Mouse (Mus musculus): ENCODE measurements around the gene Fam163a. TPM values are rescaled to one million over a fixed set of nuclear protein-coding genes. Genes with fewer than 3 reads are reported as not detected.
"Not testable (repeated sequence)": the region's sequence is repeated elsewhere in the genome, so short reads cannot be mapped to it uniquely, and the experiment has no call there.

Gene Fam163a
- polyA plus RNA-seq, 1 experiment from 2014 or later: 1.0 TPM

DNA sequence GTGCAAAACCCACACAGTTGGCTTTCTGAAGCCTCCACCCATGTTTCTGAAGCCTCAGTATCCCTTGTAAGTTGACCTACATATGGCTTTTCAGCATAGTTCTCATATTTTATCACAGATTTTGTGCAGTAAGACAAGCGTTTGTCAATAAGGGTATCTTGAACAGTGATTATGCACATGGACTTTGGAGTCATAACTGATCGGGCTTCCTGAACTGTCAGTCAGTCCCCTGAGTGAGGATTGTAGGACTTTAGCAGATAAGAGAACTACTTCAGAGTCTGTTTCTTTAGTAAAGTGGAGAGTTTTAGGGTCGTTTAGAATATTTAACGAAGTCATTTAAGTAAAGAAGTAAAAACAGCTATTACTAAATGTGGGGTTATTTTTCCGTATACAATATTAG lies 162.3 kb downstream of the Fam163a start:
- Histone ChIP-seq H3K4me1 (replicated peaks) (peaks cover 22% of the 10 kb centered on the region), H3K9me3 (no peaks in the 10 kb centered on the region), H3K27me3 (no peaks in the 10 kb centered on the region), H3K27ac (no peak overlapping the region), H3K36me3 (peaks cover 36% of the 10 kb centered on the region), H3K4me2 (peak overlapping the region; percentile 79), H3K9ac (replicated peaks) (0 out of 2 replicates have a peak overlapping the region, but pooled peaks have one; percentile 23), H3K4me3 (replicated peaks) (peak overlapping the region; percentile 59)
- no peak for ATAC-seq (ENCODE audit: insufficient number of reproducible peaks, insufficient read depth, low FRiP score, low TSS enrichment, low read depth)
- 85% methylated on average over 5 of the region's 5 CpGs for WGBS

DNA sequence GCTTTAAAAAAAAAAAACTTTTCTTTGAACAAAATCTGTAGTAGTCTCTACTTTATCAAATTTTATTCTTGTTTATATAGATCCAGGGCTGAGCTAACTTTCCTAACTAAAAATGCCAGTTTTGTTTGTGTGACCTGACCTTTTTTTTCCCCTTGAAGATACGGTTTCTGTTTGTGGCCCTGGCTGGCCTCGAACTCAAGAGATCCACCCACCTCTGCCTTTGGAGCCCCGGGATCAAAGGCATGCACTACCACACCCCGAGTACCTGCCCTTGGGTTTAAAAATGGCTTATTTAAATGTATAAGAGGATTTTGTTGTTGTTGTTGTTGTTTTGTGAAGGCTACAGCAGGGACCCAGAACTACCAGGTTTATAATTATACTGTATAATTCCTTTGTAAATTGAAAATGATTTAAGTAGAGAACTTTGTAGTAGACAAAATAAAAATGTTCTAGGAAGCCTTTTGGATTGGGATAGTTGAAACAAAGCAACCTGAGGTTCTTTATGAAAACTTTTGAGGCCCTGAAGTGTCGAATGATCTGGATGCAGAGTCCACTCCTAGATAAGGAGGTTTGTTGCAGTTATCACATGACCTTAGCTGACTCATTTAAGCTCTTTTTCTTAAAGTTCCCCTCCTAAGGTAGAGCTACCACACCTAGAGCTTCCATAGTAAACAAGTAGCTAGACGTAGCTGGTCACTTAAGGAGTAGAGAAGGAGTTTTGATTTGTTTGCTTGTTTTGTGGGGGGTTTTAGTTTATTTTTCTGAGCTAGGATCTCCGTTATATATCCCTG lies 163.2 kb downstream of the Fam163a start:
- 43% methylated on average over 7 of the region's 7 CpGs for WGBS
- H3K9ac ChIP-seq (replicated peaks): peak overlapping the region; percentile 56

DNA sequence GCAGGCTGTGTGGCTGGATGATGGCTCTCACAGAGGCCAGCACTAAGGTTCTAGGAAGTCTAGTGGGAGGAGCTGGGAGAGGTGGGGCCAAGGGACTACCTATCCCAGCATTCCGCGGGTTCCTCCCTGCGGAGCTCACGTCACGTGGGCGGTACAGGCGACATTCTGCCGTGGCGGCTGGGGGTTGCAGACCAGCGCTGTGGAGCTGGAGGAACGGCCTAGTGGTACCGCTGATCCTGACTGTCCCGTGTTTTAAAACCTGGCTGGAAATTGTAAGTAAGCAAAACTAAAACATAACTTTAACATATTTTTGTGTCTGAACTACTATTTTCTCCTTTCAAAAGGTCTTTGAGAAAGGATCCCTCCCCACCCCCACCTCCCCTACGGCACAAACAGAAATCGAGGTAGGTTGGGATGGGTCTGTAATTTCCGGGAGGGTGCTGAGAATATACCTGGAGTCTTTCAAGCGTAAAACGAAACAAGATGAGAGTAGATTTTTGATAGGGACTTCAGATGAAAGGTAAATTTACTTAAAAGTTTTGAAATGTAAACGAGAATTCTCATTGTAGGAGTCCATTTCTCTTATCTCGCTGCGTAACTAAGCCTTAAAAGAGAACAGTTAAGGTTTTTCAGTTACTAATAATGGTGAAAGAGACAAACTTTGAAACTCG lies 164.0 kb downstream of the Fam163a start:
- peaks cover 25% of the 10 kb centered on the region for H3K4me1 ChIP-seq (replicated peaks)
- peak overlapping the region; percentile 12; the same call in 1 of the 2 replicates for H3K27ac ChIP-seq
- H3K36me3 ChIP-seq: peaks cover 25% of the 10 kb centered on the region
- H3K4me3 ChIP-seq (replicated peaks): peak overlapping the region; percentile 59
- ATAC-seq (ENCODE audit: insufficient number of reproducible peaks, insufficient read depth, low FRiP score, low TSS enrichment, low read depth): peak; percentile 87
- WGBS: 2% methylated on average over 22 of the region's 22 CpGs
- no peaks in the 10 kb centered on the region for H3K27me3 ChIP-seq
- peak overlapping the region; percentile 73 for H3K9ac ChIP-seq (replicated peaks)
- H3K4me2 ChIP-seq: peak overlapping the region; percentile 79
- H3K9me3 ChIP-seq: no peaks in the 10 kb centered on the region

More for the DNA sequence above, 163.2 kb downstream of the Fam163a start:
- ATAC-seq (ENCODE audit: insufficient number of reproducible peaks, insufficient read depth, low FRiP score, low TSS enrichment, low read depth): no peak
- no peaks in the 10 kb centered on the region for H3K27me3 ChIP-seq
- peak overlapping the region; percentile 59 for H3K4me3 ChIP-seq (replicated peaks)
- H3K27ac ChIP-seq: 0 out of 2 replicates have a peak overlapping the region, but pooled peaks have one; percentile 45
- H3K4me2 ChIP-seq: peak overlapping the region; percentile 79
- peaks cover 25% of the 10 kb centered on the region for H3K4me1 ChIP-seq (replicated peaks)
- no peaks in the 10 kb centered on the region for H3K9me3 ChIP-seq
- peaks cover 30% of the 10 kb centered on the region for H3K36me3 ChIP-seq

DNA sequence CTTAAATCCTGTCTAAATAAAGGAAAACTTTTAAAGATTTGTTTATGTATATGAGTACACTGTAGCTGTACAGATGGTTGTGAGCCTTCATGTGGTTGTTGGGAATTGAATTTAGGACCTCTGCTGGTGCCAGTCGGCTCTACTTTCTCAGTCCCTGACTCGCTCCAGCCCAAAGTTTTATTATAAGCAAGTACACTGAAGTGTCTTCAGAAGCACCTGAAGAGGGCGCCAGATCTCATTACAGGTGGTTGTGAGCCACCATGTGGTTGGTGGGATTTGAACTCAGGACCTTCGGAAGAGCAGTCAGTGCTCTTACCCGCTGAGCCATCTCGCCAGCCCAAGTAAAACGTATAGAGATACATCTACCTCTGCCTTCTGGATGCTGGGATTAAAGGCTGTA lies 164.8 kb downstream of the Fam163a start:
- WGBS: 71% methylated on average over 7 of the region's 7 CpGs
- not testable (repeated sequence) for ATAC-seq (ENCODE audit: insufficient number of reproducible peaks, insufficient read depth, low FRiP score, low TSS enrichment, low read depth); H3K4me2 ChIP-seq; H3K4me3 ChIP-seq (replicated peaks); H3K9me3 ChIP-seq; H3K27me3 ChIP-seq; H3K9ac ChIP-seq (replicated peaks)
- Histone ChIP-seq H3K36me3 (peaks cover 18% of the 10 kb centered on the region), H3K4me1 (replicated peaks) (peaks cover 25% of the 10 kb centered on the region), H3K27ac (peak overlapping the region; percentile 12; the same call in 1 of the 2 replicates)

DNA sequence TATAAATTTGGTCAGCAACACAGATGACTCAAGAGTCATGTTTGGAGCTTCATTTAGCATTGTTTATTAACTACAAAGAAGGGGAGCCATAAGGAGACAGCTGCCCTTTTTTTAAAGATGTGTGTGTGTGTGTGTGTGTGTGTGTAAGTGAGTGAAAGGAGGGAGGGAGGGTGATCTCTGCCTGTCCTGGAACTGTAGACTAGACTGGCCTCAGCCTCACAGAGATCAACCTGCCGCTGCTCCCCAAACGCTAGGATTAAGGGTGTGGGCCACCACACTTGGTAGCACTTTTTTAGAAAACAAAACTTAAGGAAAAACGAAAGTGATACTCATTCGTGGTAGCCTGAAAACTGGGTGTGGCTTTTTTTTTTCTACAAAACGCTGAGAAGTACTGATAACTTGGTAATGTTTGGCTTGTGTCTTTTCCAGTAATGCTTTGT lies 167.7 kb downstream of the Fam163a start:
- no peak overlapping the region for H3K27ac ChIP-seq
- no peaks in the 10 kb centered on the region for H3K9me3 ChIP-seq
- peak overlapping the region; percentile 60; the same call in 1 of the 2 replicates for H3K4me2 ChIP-seq
- H3K4me1 ChIP-seq (replicated peaks): peaks cover 16% of the 10 kb centered on the region
- WGBS: 58% methylated on average over 5 of the region's 5 CpGs
- H3K36me3 ChIP-seq: peaks cover 18% of the 10 kb centered on the region
- H3K27me3 ChIP-seq: no peaks in the 10 kb centered on the region
- H3K9ac ChIP-seq (replicated peaks): no peak overlapping the region
- ATAC-seq (ENCODE audit: insufficient number of reproducible peaks, insufficient read depth, low FRiP score, low TSS enrichment, low read depth): no peak
- H3K4me3 ChIP-seq (replicated peaks): no peak overlapping the region

DNA sequence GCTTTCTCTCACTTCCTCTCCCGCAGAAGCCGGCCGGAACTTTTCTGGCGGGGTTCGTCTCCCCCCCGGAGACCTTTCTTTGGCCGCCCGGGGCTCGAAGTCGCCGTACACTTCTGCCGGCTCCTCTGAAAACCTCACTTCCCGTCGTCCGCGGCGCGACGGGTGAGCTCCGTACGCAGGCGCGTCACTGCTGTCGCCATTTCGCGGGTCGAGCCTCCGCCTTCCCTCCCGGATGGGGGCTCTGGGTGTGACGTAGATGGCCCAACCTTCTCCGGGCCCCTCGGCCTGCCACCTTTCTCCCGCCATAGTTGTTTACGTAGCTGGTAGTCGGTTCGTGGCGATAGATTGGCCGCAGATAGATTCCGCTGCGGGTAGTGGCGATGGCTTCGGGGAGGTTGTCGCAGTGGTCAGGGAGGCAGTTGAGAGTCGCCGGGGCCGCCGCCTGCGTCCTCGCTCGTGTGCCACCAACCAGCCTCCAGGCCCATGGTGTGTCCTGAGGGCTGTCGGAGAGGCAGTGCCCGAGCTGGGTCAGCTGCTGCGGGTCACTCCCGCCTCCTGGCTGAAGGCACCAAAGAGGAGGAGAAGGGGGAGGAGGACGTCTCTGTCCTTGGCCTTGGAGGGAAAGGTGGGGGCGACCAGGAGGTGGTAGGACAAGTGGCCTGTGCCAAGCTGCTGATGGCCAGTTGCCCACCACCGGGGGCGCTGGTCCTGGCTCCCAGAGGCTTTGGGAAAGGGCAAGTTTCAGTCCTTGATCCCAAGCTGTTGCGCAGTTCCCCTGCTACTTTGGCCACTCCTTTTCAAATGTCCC lies 168.7 kb downstream of the Fam163a start, which contains the start of gene Tor1aip1:
Gene Tor1aip1 (minus strand): TSS at position 551 of the 808 bp plus-strand sequence.
- H3K27ac ChIP-seq: peak within 1 kb of the TSS; percentile 99
- peaks cover 28% of the 10 kb centered on the region for H3K36me3 ChIP-seq
- peak; percentile 94 for ATAC-seq (ENCODE audit: insufficient number of reproducible peaks, insufficient read depth, low FRiP score, low TSS enrichment, low read depth)
- no peaks in the 10 kb centered on the region for H3K27me3 ChIP-seq
- peak within 1 kb of the TSS; percentile 60 for H3K4me2 ChIP-seq
- H3K4me3 ChIP-seq (replicated peaks): peak within 1 kb of the TSS; percentile 76
- H3K9ac ChIP-seq (replicated peaks): peak within 1 kb of the TSS; percentile 91
- H3K4me1 ChIP-seq (replicated peaks): peaks cover 9% of the 10 kb centered on the region
- WGBS: under 1% methylated on average over 59 of the region's 59 CpGs
- no peaks in the 10 kb centered on the region for H3K9me3 ChIP-seq

DNA sequence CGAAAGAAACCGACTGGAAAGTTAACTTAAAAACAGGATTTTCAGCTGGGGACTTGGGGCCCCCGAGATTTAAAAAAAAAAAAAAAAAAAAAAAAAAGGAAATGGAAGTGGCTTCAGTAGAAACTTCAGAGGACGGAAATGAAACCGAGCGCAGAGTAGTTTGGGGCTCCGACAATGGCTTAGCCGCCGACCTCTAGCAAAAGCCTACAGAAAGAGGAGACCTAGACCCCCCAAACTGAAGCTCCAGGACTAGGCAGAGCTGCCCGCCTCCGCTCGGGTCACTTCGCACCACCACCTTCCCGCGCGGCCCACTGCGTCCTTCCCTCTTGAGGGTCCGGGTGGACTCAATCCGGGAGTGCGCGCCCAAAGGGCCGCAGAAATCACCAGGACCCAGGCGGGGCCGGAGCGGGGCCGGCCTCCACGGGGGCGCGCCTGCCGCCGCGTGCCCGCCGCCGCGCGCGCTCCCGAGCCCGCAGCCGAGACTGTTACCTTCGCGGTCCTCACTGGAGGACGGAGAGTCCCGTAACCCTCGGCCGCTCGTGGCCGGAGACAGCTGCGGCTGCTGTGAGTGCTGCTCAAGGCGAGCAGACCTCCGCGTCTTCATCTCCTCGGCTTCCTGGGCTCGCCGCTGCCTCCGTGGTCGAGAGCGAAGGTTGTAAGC lies 169.4 kb downstream of the Fam163a start, which contains the start of gene Tor1aip2:
Gene Tor1aip2 (plus strand): TSS at position 135 of the 661 bp plus-strand sequence.
- H3K9me3 ChIP-seq: no peaks in the 10 kb centered on the region
- peak within 1 kb of the TSS; percentile 99 for H3K27ac ChIP-seq
- H3K4me1 ChIP-seq (replicated peaks): peaks cover 9% of the 10 kb centered on the region
- H3K4me3 ChIP-seq (replicated peaks): peak within 1 kb of the TSS; percentile 76
- peak within 1 kb of the TSS; percentile 60 for H3K4me2 ChIP-seq
- H3K36me3 ChIP-seq: peaks cover 35% of the 10 kb centered on the region
- ATAC-seq (ENCODE audit: insufficient number of reproducible peaks, insufficient read depth, low FRiP score, low TSS enrichment, low read depth): peak; percentile 86
- H3K9ac ChIP-seq (replicated peaks): peak within 1 kb of the TSS; percentile 91
- WGBS: under 1% methylated on average over 59 of the region's 59 CpGs
- no peaks in the 10 kb centered on the region for H3K27me3 ChIP-seq

DNA sequence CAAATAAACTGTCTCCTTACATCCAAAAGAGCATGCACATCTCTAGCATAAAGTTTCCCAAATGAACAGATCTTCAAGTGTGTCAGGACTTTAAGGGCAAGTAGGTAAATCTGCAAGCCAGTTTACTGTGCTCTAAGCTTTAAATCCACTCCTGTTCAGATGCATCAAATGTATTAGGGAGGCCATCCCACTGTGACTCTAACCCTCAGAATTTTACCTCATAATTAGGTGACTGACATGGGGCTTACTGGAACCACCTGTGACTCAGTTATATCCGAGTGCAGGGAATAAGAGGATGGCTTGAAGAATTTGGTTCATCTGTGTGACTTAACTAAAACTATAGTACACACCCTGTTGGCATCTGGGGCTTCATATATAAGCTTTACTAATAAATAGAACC lies 170.2 kb downstream of the Fam163a start:
- no peaks in the 10 kb centered on the region for H3K9me3 ChIP-seq
- peak overlapping the region; percentile 60 for H3K4me2 ChIP-seq
- peak overlapping the region; percentile 99 for H3K27ac ChIP-seq
- no peaks in the 10 kb centered on the region for H3K27me3 ChIP-seq
- peak overlapping the region; percentile 76 for H3K4me3 ChIP-seq (replicated peaks)
- H3K36me3 ChIP-seq: peaks cover 42% of the 10 kb centered on the region
- peaks cover 9% of the 10 kb centered on the region for H3K4me1 ChIP-seq (replicated peaks)
- no peak for ATAC-seq (ENCODE audit: insufficient number of reproducible peaks, insufficient read depth, low FRiP score, low TSS enrichment, low read depth)
- 30% methylated on average over 1 of the region's 1 CpGs for WGBS
- peak overlapping the region; percentile 91 for H3K9ac ChIP-seq (replicated peaks)

DNA sequence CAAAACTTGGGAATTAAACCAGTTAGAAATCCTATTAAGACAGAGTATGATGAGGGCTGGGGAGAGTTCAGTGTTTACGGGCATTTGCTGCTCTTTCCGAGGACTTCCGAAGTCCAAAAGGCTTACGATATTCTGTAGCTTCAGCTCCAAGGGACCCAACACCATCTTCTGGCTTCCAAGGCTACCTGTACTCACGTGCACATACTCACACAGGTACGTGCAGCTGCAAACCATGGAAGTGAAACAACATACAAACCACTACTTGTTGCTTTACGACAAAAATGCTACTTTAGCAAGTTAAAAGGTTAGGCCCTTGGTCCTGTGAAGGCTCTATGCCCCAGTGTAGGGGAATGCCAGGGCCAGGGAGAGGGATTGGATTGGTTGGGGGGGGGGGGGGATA lies 170.9 kb downstream of the Fam163a start:
- Histone ChIP-seq H3K4me3 (replicated peaks) (no peak overlapping the region), H3K27me3 (no peaks in the 10 kb centered on the region), H3K9me3 (no peaks in the 10 kb centered on the region), H3K36me3 (peaks cover 49% of the 10 kb centered on the region), H3K4me2 (no peak overlapping the region), H3K4me1 (replicated peaks) (peaks cover 9% of the 10 kb centered on the region), H3K27ac (no peak overlapping the region), H3K9ac (replicated peaks) (no peak overlapping the region)
- no peak for ATAC-seq (ENCODE audit: insufficient number of reproducible peaks, insufficient read depth, low FRiP score, low TSS enrichment, low read depth)
- WGBS: 96% methylated on average over 7 of the region's 7 CpGs

DNA sequence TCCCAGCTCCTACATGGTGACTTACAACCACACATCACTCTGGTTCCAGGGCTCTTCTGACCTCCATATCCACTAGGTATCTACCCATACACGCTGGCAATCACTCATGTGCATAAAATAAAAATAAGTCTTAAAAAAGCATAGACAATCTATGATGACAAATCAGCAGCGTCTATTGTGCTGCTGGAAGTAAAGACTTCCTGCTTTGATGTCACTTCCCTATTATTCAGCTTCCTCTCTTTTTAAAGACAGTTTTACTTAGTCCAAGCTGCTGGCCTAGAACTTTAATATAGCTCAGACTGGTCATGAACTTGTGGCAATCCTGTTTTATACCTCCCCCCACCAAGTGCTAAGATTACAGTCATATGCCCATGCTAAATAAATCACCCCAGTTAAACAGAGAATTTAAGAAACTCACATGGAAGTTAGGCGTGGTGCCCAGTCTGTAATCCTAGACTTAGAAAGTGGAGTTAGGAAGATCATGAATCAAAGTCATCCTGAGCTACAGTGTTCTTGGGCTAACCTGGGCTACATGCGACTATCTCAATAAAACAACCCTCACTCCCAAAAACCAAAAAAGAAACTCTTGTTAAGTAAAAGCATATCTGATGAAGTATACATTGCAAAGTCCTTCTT lies 176.4 kb downstream of the Fam163a start:
- peaks cover 76% of the 10 kb centered on the region for H3K36me3 ChIP-seq
- no peak for ATAC-seq (ENCODE audit: insufficient number of reproducible peaks, insufficient read depth, low FRiP score, low TSS enrichment, low read depth)

More for the DNA sequence above, 176.4 kb downstream of the Fam163a start:
- H3K4me3 ChIP-seq (replicated peaks): no peak overlapping the region
- H3K4me2 ChIP-seq: no peak overlapping the region
- H3K9ac ChIP-seq (replicated peaks): no peak overlapping the region
- no peak overlapping the region for H3K27ac ChIP-seq
- no peaks in the 10 kb centered on the region for H3K9me3 ChIP-seq
- H3K27me3 ChIP-seq: no peaks in the 10 kb centered on the region
- 93% methylated on average over 4 of the region's 4 CpGs for WGBS
- no peaks in the 10 kb centered on the region for H3K4me1 ChIP-seq (replicated peaks)

Data from limb, embryonic 12.5 days (tissue).